Mouse (Mus musculus) B cell, adult (primary cell): ENCODE measurements around the gene Tcstv1. TPM values are rescaled to one million over a fixed set of nuclear protein-coding genes. Genes with fewer than 3 reads are reported as not detected.

Experiments used
- total RNA-seq: library from RNA; stranded (reverse); gene quantifications from 4 replicates; pipeline ENCODE4 v1.2.4, GENCODE M21; 2023; ENCODE audit not compliant: inconsistent age

The Tcstv1 gene
- not detected in 4 replicates for total RNA-seq

DNA sequence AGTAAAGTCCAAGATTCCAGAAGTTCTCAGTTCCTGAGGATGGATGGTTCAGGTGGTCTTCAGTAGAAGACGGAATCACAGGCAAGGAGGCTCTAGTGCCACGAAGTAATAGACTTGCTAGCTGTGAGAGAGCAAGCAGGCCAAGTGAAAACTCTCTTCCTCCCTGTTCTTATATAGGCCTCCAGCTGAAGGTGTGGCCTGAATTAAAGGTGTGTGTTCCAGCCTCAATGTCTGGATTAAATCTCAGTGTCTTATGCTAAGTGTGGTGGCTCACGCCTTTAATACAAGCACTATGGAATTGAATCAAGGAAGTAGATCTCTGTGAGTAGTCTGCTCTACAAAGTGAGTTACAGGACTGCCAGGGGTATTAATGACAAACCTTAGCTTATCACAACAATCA lies at the start of gene Tcstv1:
TSS of gene Tcstv1 (minus strand) at position 101 of the 400 bp plus-strand sequence.

DNA sequence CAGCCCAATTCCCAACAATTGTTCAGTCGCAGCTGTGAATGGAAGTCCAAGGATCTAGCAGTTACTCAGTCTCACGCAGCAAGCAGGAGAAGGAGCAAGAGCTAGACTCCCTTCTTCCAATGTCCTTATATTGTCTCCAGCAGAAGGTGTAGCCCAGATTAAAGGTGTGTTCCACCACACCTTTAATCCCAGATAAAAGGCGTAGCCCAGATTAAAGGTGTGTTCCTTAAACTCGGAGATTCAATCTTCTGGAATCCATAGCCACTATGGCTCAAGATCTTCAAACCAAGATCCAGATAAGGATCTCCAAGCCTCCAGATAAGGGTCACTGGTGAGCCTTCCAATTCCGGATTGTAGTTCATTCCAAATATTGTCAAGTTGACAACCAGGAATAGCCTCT lies 34.6 kb upstream of the Tcstv1 start, which contains the start of gene Gm21761:
TSS of gene Gm21761 (minus strand) at position 101 of the 400 bp plus-strand sequence.

Other genes starting within 250 kb of the Tcstv1 start
- 25.6 to 31.9 TPM (median 28.1 TPM) in 4 replicates for gene Hmgcs1, start 204.4 kb downstream of the Tcstv1 start, total RNA-seq
- 0.15 to 0.26 TPM in 2 of 4 replicates, not detected in the others for gene Nim1k, start 138.9 kb downstream of the Tcstv1 start, total RNA-seq
- 64.7 to 74.1 TPM (median 68.2 TPM) in 4 replicates for gene Zfp131, start 103.9 kb downstream of the Tcstv1 start, total RNA-seq
- not detected in 4 replicates for gene AF067063, start 64.6 kb downstream of the Tcstv1 start, total RNA-seq
- gene D13Ertd608e, start 58.8 kb downstream of the Tcstv1 start, total RNA-seq: 1.0 TPM in 1 of 4 replicates, not detected in the others
- not detected in 4 replicates for gene Gm21761, start 34.5 kb upstream of the Tcstv1 start, total RNA-seq
- gene B020031M17Rik, start 56.0 kb upstream of the Tcstv1 start, total RNA-seq: 0.71 to 0.81 TPM in 2 of 4 replicates, not detected in the others
- not detected in 4 replicates for gene Gm36079, start 132.2 kb upstream of the Tcstv1 start, total RNA-seq
- gene Gm21188, start 157.4 kb upstream of the Tcstv1 start, total RNA-seq: 0.36 TPM in 1 of 4 replicates, not detected in the others
- not detected in 4 replicates for gene Gm20767, start 245.5 kb upstream of the Tcstv1 start, total RNA-seq